Mouse (Mus musculus) CH12.LX (cell line): ENCODE measurements around the gene 2210408I21Rik.

ENCODE experiments used
- CTCF ChIP-seq, 2 experiments: IDR thresholded peaks in 1 of 2; conservative IDR thresholded peaks in 1 of 2; 2 replicates each; pipeline ENCODE4 v1.5.1; 2011 to 2012; ENCODE audit warnings: low read depth in 2 of 2, low read length in 2 of 2, improper control_type of control experiment in 1 of 2, inconsistent platforms in 1 of 2, mild to moderate bottlenecking in 1 of 2, moderate library complexity in 1 of 2
- ETS1 ChIP-seq: conservative IDR thresholded peaks from 2 replicates; pipeline ENCODE4 v1.6.1; 2012; ENCODE audit warnings: low read depth, mild to moderate bottlenecking, inconsistent platforms, low read length, improper control_type of control experiment, moderate library complexity
- POLR2A ChIP-seq: IDR thresholded peaks from 2 replicates; pipeline ENCODE4 v1.6.1; 2011; ENCODE audit warnings: low read depth, mild to moderate bottlenecking, improper control_type of control experiment, low read length
- RCOR1 ChIP-seq: conservative IDR thresholded peaks from 2 replicates; pipeline ENCODE4 v1.6.1; 2012; ENCODE audit warnings: low read depth, mild to moderate bottlenecking, inconsistent platforms, low read length, improper control_type of control experiment

GRCm38 (mm10) chr13:77107734-77108133 is 27.6 kb upstream of the 2210408I21Rik start:
- no peak for TF ChIP-seq POLR2A
- no peak for TF ChIP-seq RCOR1
- TF ChIP-seq CTCF (conservative IDR thresholded peaks at IDR 0.05 in 1 of 2, IDR thresholded peaks at IDR 0.05 in 1 of 2; ENCODE audit: low read depth in 2 of 2, low read length in 2 of 2): no peak
- no peak for TF ChIP-seq ETS1
